Mouse (Mus musculus): ENCODE data around the gene Wdr20.

GRCm38 (mm10) chr12:110706337-110707231, 31.2 kb upstream of the Wdr20 start:
- no peak for TF ChIP-seq FLI1 (IDR thresholded peaks at IDR 0.05; ENCODE audit: low read length)
- no peak for TF ChIP-seq GATA1 (IDR thresholded peaks at IDR 0.05; ENCODE audit: borderline replicate concordance, low read length)
